Mouse (Mus musculus) ES-Bruce4 (cell line): ENCODE results near the gene Galm.

Source experiments
- CTCF ChIP-seq: IDR thresholded peaks from one replicate; pipeline ENCODE4 v1.8.1; 2011; ENCODE audit warnings: low read depth, low read length
- EP300 ChIP-seq: IDR thresholded peaks from 2 replicates; pipeline ENCODE4 v1.6.1; 2011; ENCODE audit warnings: low read depth, low read length; ENCODE audit not compliant: insufficient read depth
- POLR2A ChIP-seq: IDR thresholded peaks from one replicate; pipeline ENCODE4 v1.8.1; 2011; ENCODE audit warnings: low read length; ENCODE audit not compliant: insufficient read depth

DNA sequence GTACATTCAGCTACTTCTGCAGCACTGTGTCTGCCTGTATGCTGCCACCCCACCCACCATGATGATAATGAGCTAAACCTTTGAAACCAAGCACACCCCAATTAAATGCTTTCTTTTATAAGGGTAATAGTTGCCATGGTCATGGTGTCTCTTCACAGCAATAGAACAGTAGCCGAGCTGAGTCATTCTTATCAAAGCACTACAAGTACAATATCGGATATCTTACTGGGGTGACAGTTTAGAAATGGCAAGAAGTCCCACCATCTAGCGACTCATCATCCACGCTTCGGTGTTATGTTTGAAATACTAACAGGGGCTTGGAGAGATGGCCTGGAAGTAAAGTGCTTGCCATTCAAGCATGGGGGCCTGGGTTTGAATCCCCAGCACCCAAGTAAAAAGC lies 106.6 kb downstream of the Galm start:
- TF ChIP-seq POLR2A, result no peak
- no peak for TF ChIP-seq CTCF
- no peak for TF ChIP-seq EP300
